Mouse (Mus musculus) kidney, adult 2 months (tissue): ENCODE measurements around the gene Cby1. TPM values are rescaled to one million over a fixed set of nuclear protein-coding genes. Genes with fewer than 3 reads are reported as not detected.
A peak's percentile ranks its signal among the peaks of the same experiment; 100 is the strongest.

Experiments used
- DNase-seq: peaks from one replicate; pipeline ENCODE4 v3.0.0; 2021
- H3K27ac ChIP-seq: fragments of 200-500 bp; 2 replicates; pipeline ENCODE4 v1.5.1; 2012; ENCODE audit warnings: low read depth, low read length, control low read depth, inconsistent platforms; ENCODE audit not compliant: insufficient read depth
- H3K27me3 ChIP-seq: fragments of 200-500 bp; replicated peaks from 2 replicates; pipeline ENCODE4 v1.6.1; 2012; ENCODE audit warnings: mild to moderate bottlenecking, moderate library complexity, low read length, inconsistent platforms; ENCODE audit not compliant: control insufficient read depth, insufficient read depth
- H3K36me3 ChIP-seq: fragments of 200-500 bp; 2 replicates; pipeline ENCODE4 v1.6.1; 2012; ENCODE audit warnings: mild to moderate bottlenecking, moderate library complexity, low read length, inconsistent platforms; ENCODE audit not compliant: control insufficient read depth, insufficient read depth
- H3K4me1 ChIP-seq: fragments of 200-500 bp; 2 replicates; pipeline ENCODE4 v1.6.1; 2011; ENCODE audit warnings: low read length; ENCODE audit not compliant: control insufficient read depth, insufficient read depth
- H3K4me3 ChIP-seq: fragments of 200-500 bp; 2 replicates; pipeline ENCODE4 v1.5.1; 2011; ENCODE audit warnings: mild to moderate bottlenecking, low read depth, low read length, control low read depth; ENCODE audit not compliant: insufficient read depth
- CTCF ChIP-seq: fragments of 200-500 bp; conservative IDR thresholded peaks from 2 replicates; pipeline ENCODE4 v1.5.1; 2011; ENCODE audit warnings: low read depth, mild to moderate bottlenecking, control low read depth, low read length, moderate library complexity, mixed read lengths; ENCODE audit not compliant: insufficient read depth, insufficient read length
- POLR2A ChIP-seq: fragments of 200-500 bp; IDR thresholded peaks from one replicate; pipeline ENCODE4 v1.6.1; 2011; ENCODE audit warnings: low read depth, low read length, control low read depth
- WGBS: fragments of 180-500 bp; shearing (Covaris S2); methylation state at CpG from one replicate; pipeline ENCODE4 v1.1.7; 2018; 5-methylcytosine and 5-hydroxymethylcytosine counted together
- polyA plus RNA-seq: library from polyadenylated mRNA; depleted of rRNA; stranded (reverse); fragments of >200 nt; gene quantifications from 2 replicates; pipeline ENCODE4 v1.2.3, GENCODE M21; 2012

Gene Cby1
- polyA plus RNA-seq, 1 experiment: 15.1 TPM

DNA sequence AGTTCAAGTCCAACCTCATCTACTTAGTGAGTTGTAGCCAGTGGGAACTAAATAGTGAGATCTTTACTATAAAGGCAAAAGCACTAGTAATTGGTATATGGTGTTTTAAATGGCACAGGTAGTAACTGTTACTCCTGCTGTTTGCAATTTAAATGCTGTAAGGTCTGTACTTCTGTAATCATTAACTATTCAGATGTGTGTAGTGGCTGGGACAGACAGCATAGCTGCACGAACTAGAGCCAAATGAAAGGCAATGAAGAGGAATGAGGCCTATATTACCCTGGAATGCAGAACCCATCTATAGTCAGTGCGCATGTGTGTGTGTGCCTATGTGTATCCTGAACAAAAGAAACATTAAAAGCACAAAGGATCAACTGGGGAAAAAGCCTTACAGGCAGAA, 18.9 kb downstream of the Cby1 start:
- H3K27me3 ChIP-seq: no peaks in the 10 kb centered on the region
- peak; percentile 50 for DNase-seq
- H3K4me3 ChIP-seq: no peak overlapping the region
- H3K27ac ChIP-seq: peak overlapping the region; percentile 54; the same call in 1 of the 2 replicates
- H3K36me3 ChIP-seq: peaks cover 2% of the 10 kb centered on the region; the same call in 1 of the 2 replicates
- H3K4me1 ChIP-seq: peaks cover 14% of the 10 kb centered on the region; the same call in 1 of the 2 replicates
- TF ChIP-seq CTCF: no peak
- TF ChIP-seq POLR2A: no peak
- 44% methylated on average over 2 of the region's 2 CpGs for WGBS

DNA sequence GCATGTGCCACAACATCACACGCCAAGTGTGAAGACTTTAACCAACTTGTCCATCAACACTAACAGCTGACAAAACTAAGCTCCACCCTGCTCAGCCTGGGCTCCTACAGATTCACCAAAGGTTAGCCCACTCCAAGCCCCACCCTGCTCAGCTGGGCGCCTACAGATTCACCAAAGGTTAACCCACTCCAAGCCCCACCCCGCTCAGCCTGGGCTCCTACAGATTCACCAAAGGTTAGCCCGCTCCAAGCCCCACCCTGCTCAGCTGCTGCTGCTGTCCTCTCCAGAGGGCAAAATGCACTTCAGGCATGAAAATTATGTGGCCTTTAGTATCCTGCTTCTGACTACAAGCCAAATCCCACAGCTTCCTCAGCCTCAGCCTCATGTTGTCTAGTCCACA, 23.0 kb downstream of the Cby1 start:
- H3K27ac ChIP-seq: no peak overlapping the region
- peak; percentile 67 for DNase-seq
- WGBS: 62% methylated on average over 4 of the region's 4 CpGs
- peaks cover 40% of the 10 kb centered on the region for H3K4me1 ChIP-seq
- TF ChIP-seq POLR2A (no peak), CTCF (no peak)
- no peak overlapping the region for H3K4me3 ChIP-seq
- H3K36me3 ChIP-seq: no peaks in the 10 kb centered on the region
- H3K27me3 ChIP-seq: no peaks in the 10 kb centered on the region

DNA sequence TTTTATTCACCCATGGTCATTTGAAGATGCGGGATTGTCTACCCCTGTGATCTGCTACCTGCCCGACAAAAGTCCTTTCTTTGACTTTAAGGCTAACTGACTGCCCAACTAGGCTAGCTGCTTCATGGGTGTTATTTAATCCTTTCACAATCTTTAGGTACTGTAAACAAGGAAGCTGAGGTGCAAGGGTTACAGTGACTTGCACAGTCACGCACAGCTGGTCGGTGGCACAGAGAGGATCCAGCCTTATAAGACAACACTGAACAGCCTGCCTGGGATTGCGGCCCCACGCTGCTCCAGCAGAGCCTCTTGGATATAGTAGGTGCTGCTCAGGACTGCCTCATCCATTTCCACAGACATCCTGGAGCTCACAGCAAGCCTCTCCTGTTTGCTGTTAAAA, 24.1 kb downstream of the Cby1 start:
- Histone ChIP-seq H3K36me3 (no peaks in the 10 kb centered on the region), H3K4me1 (peaks cover 33% of the 10 kb centered on the region), H3K27me3 (no peaks in the 10 kb centered on the region), H3K4me3 (no peak overlapping the region), H3K27ac (no peak overlapping the region)
- DNase-seq: peak; percentile 38
- no peak for TF ChIP-seq POLR2A
- no peak for TF ChIP-seq CTCF
- WGBS: 66% methylated on average over 6 of the region's 6 CpGs

DNA sequence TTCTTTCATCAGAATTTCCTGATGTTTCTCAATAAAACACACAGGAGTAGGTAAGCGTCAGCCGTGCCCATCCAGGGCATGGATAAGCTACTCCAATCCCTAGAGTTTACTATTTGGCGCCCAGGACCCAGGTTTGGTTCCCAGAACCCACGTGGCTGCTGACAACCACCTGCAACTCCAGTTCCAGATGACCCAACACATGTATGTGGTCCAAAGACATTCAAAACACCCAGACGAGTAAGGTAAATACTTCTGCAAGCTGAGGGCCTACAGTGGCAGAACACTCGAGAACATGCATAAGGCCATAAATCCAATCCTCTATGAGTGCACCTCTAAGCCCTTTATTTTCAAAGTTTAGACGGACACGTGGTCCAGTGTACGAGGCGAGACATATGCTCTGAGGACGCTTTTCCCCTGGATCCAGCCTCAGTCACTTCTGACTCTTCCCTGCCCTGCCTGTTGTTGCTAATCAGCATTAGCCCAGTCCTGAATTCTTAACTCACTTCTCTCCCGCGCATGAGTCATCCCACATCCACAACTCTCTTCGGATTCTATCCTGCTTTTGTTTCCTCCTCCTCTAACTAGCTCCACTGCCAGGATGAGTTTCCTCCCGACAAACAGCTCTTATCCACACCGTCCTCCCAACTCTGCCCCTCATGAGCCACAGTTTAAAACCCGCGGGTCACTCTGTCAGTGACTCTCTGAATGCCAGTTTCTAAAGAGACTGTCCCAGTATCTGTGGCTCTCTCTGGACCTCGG, 24.9 kb downstream of the Cby1 start:
- H3K27me3 ChIP-seq: no peaks in the 10 kb centered on the region
- peaks cover 33% of the 10 kb centered on the region for H3K4me1 ChIP-seq
- no peak for DNase-seq
- no peaks in the 10 kb centered on the region for H3K36me3 ChIP-seq
- 55% methylated on average over 19 of the region's 19 CpGs for WGBS
- H3K27ac ChIP-seq: no peak overlapping the region
- TF ChIP-seq CTCF (no peak), POLR2A (no peak)
- H3K4me3 ChIP-seq: no peak overlapping the region

DNA sequence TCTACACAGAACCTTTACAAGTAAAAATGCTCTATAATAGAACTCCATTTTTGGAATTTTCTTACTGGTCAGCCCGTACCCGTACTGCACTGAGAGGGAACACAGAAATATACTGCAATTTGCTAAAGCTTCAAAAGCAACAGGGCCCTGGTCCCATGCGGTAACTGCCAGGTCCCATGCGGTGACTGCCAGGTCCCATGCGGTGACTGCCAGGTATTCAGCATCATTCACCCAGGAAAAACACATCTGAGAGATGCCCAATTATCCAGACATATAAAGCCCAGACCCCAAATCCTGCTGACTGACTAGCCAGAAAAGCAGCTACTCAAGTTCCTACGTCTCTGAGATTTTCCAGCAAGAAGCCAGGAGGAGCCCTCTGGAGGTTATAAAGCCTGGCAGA, 25.6 kb downstream of the Cby1 start:
- no peaks in the 10 kb centered on the region for H3K27me3 ChIP-seq
- no peak overlapping the region for H3K4me3 ChIP-seq
- H3K4me1 ChIP-seq: peaks cover 33% of the 10 kb centered on the region
- H3K27ac ChIP-seq: no peak overlapping the region
- 60% methylated on average over 6 of the region's 6 CpGs for WGBS
- TF ChIP-seq POLR2A (no peak), CTCF (no peak)
- H3K36me3 ChIP-seq: no peaks in the 10 kb centered on the region
- DNase-seq: no peak

DNA sequence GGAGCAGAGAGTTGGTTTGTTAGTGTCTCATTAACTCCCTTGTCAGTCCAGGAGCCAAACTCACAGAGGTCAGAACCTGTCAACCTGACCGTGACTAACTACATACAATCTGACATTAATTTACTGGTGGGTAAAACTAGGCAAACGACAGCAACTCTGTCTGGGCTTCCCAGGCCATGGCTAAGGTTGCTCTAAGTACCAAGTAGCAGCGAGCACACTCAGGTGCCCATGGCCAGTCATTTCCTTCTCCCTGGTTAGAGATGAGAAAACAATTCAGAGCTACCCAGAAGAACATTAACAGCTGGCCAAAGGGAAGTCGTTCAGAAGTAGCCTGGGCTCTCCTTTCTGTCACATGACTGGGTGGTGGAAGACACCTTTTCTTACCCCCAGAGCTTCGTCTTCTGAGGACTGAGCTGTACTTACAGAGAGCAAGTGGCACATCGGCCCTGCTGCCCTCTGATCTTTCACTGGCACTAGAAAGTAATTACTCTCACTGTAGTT, 26.2 kb downstream of the Cby1 start:
- 8% methylated on average over 6 of the region's 6 CpGs for WGBS
- H3K4me1 ChIP-seq: peaks cover 36% of the 10 kb centered on the region
- H3K27me3 ChIP-seq: no peaks in the 10 kb centered on the region
- no peaks in the 10 kb centered on the region for H3K36me3 ChIP-seq
- TF ChIP-seq CTCF (no peak), POLR2A (no peak)
- peak overlapping the region; percentile 52; the same call in 1 of the 2 replicates for H3K27ac ChIP-seq
- peak overlapping the region; percentile 32; the same call in 1 of the 2 replicates for H3K4me3 ChIP-seq
- peak; percentile 84 for DNase-seq

DNA sequence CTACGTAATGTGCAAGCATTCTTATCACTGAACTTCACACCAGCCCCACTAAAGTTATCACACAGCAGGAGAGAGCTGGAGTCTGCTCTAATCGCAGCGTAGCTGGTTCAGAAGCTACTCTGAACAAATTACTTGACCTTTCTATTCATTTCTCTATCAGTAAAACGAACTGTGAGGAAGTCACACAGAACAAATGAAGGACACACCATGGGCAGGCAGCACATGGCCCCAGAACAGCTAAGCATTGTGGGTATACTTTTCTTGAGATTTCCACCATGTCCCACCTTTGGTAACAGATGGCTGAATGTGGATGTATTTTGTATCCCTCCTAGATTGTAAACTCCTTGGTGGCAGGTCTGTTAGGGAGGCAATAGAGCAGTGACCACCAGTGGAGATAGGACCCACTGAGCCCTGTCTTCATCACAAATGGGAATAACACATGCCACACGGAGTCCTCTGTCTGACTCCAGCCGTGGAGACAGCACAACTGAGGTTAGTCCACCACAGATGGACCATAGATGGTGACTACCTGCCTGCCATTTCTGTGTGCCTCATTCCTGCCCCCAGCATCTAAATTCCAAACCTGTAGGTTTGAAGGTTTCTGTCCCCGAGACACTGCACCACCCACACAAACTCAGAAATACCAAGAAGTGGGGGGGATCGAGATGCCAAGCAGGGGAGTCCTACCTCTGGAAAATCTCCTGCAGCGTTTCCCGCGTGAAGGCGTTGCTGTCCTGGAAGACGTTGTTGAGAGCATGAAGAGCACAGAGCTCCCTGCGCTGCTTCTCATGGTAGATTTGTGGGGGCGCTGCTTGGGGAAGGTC, 27.3 kb downstream of the Cby1 start:
- 21% methylated on average over 15 of the region's 15 CpGs for WGBS
- Histone ChIP-seq H3K36me3 (no peaks in the 10 kb centered on the region), H3K4me3 (peak overlapping the region; percentile 92), H3K27me3 (no peaks in the 10 kb centered on the region), H3K4me1 (peaks cover 37% of the 10 kb centered on the region), H3K27ac (0 out of 2 replicates have a peak overlapping the region, but pooled peaks have one; percentile 11)
- DNase-seq: no peak
- TF ChIP-seq POLR2A (no peak), CTCF (no peak)
